Mouse (Mus musculus) adrenal gland, postnatal 36 days (tissue): ENCODE results near the gene Otof. TPM values are rescaled to one million over a fixed set of nuclear protein-coding genes. Genes with fewer than 3 reads are reported as not detected.

Experiments
- DNase-seq, 2 experiments: peaks; one replicate each; pipeline ENCODE4 v3.0.0; 2021; ENCODE audit warnings: mixed read lengths in 1 of 2
- total RNA-seq, 2 experiments: library from RNA; stranded (reverse); gene quantifications; 2 replicates each; pipeline ENCODE4 v1.2.3; 2021

Otof gene
- total RNA-seq, 2 experiments from 2014 or later = 0.07 to 0.10 TPM

DNA sequence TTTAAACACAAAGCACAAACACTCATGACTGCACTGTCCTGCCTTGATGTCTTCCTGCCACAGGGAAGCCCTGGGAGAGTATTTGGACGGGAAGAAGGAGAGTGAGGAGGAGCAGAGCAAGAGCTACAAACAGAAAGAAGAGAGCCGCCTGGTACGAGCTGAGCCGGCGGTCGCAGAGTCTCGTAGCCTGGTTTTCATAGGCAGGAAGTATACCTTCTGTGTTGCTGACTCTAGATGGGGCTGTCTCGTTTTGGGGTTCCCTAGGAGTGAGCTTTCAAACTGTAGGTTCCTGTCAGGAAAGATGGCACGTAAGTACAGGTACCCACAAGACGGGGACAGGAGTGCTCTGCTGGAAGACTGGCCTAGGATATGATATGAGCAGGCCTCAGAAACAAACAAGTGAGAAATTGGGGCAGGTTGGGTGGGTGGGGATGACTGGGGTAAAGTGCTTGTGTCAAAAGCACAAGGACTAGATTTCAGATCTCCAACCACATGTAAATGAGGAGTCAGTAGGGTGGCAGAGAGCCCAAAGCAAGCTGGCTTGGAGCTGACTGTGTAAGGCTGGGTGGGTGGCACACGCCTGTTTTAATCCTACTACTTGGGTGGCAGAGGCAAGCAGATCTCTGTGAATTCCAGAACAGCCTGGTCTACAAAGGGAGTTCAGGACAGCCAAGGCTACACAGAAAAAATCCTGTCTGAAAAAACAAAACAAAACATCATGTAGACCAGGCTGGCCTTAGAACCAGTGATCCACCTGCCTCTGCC is 119.9 kb downstream of the Otof start:
- DNase-seq = no peak

GRCm38 (mm10) chr5:30340815-30341214 is 120.9 kb downstream of the Otof start:
- DNase-seq = no peak

Other genes with a start within 250 kb of the Otof start
- 10 to 100 TPM; 24.2 to 25.9 TPM for gene Selenoi, start 229.4 kb downstream of the Otof start, total RNA-seq
- gene Drc1, start 180.5 kb downstream of the Otof start, total RNA-seq = under 1 TPM; 0.26 to 0.43 TPM
- not detected for gene 1700001C02Rik, start 4.1 kb upstream of the Otof start, total RNA-seq
- 1 to 10 TPM; 1.4 to 4.0 TPM for gene Cib4, start 83.9 kb upstream of the Otof start, total RNA-seq
- 1,000 to 10,000 TPM; 1,187 to 1,472 TPM for gene Kcnk3, start 126.2 kb upstream of the Otof start, total RNA-seq
- gene Slc35f6, start 186.0 kb upstream of the Otof start, total RNA-seq = 10 to 100 TPM; 40.0 to 47.2 TPM
- gene Cenpa, start 204.8 kb upstream of the Otof start, total RNA-seq = 10 to 100 TPM; 10.2 to 11.9 TPM
- gene Dpysl5, start 249.6 kb upstream of the Otof start, total RNA-seq = 1 to 10 TPM in 1 of 2 experiments, under 1 TPM in 1; 0.86 to 1.1 TPM